Mouse (Mus musculus) cerebellum, postnatal 25 days (tissue): ENCODE measurements around the gene Gm6096.
A peak's percentile ranks its signal among the peaks of the same experiment; 100 is the strongest.

ENCODE experiments used
- DNase-seq, 2 experiments: peaks; one replicate each; pipeline ENCODE4 v3.0.0; 2021; ENCODE audit warnings: mixed read lengths in 2 of 2

The Gm6096 gene

DNA sequence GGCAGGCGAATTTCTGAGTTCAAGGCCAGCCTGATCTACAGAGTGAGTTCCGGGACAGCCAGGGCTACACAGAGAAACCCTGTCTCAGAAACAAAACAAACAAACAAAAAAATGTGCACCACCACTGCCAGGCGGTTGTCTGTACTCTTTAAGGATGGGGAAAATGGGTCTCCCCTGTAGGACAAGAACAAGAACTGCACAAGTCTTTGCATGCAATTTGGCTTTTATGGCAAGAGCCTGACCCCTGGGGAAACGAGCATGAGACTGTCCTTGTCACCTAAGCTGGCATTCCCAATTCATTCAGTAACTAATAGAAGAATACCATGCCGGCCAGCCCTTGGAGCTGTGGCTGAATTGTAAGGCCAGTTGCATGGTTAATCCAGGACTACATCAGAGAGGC, 15.2 kb upstream of the Gm6096 start:
- DNase-seq = no peak

DNA sequence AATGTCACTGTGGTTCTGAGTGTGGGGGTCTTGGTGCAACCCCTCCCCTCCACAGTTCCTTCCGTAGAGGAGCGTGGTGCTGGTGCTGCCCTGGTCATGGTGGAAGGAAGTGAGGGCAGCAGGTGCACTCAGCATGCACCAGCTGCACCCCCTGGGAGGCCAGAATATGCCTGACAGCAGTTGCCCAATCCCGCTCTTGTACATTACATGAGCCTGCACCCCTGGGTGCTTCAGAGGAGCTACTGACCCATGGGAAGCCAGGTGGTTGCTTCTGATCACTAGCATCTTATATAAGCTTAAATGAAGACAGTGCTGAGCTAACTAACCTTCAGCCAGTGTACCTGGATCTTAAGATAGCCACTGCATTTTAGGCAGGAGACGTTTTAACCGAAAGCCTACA, 12.8 kb upstream of the Gm6096 start:
- DNase-seq = peak; percentile 40 to 51

DNA sequence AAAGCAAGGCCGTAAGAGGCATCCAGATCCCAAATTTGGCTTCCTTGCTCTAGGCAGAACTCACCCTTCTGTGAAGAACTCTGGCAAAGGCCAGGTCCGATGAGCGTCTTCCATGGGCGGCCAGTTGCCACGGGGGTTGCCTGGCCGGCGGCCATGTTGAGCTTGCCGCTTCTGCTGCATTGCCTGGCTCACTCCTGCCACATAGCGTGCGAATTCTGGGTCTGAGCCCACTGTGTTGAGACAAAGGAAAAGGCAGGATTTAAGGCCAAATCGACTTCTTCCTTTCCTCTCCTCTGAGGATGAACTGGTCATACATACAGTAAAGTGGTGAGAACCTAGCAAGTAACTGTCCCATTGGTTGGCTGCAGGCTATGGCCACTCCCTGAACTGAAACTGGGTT, 8.7 kb upstream of the Gm6096 start:
- peak; percentile 83 to 90 for DNase-seq

DNA sequence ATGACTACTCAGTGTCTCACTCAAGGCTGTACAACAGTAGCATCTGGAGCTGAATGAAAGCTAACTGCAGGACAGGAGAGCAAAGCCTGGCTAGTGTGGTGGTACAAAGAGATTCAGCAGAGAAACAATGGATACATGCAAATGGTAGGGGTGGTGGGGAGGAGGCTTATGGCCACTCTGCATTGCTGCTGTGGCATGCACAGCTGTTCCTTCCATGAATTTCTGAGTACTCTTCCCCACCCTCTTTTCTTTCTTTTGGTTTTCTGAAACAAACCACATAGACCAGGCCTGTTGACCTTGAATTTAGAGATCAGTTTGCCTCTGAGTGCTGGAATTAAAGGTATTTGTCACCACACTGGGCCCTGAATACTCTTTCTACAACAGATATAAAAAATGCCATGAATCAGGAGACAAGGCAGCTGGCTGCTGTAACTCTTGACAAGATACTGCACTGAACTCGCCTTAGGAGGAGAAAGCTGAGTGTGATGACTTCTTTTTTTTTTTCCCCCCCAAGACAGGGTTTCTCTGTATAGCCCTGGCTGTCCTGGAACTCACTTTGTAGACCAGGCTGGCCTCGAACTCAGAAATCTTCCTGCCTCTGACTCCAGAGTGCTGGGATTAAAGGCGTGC, 3.9 kb upstream of the Gm6096 start:
- DNase-seq = no peak

DNA sequence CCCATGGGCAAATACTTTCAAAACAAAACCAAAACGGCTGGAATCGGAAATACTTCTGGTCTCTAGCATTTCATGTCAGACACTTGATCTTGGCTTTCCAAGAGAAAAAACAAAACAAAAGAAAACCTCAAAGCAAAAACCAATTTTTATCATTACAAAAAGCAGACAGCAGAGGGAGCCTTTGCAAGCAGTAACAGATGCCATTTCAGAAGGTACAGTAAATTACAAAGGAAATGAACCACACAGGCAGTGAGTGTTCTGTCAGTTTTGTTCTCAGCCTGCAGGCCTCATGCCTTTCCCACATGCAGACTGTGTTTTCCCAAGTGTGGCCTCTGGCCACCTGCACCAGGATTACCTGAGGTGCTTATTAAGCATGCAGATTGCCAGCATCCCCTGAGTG, 1.2 kb downstream of the Gm6096 start:
- no peak for DNase-seq

DNA sequence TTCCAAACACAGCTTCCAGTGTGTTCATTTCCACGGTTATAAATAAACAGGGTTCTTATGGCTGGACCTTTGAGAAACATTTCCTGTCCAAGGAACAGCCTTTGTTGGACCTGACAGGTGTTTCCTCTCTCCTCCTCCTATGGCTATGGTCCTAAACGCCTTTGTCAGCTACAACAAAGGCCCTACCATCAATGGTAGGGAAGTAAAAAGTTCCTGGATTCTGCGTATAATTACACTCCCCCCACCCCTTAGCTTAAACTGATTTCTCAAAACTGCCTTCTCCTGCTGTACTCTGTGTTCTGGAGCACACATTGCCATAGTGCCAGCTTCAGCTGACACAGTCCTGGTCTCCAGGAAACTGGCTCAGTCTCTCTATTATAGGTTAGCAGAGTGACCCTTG, 4.3 kb downstream of the Gm6096 start:
- no peak for DNase-seq

DNA sequence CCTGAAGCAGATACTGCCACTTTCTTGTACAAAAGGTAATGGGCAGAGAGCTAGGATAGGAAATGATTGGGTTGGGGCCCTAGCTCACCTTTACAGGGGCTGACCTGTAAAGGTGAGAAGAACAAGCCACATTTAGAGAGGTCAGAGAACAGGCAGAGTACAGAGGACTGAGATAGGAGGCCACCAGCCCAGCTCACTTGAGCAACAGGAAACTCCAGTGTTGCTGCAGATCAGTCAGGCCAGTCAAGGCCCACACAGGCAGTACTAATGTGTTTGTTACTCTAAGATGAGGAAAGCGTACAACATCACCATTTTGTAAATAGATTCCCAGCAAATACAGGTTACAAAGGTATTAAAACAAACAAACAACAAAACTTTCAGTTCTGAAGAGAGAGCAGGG, 5.1 kb downstream of the Gm6096 start:
- DNase-seq = no peak

DNA sequence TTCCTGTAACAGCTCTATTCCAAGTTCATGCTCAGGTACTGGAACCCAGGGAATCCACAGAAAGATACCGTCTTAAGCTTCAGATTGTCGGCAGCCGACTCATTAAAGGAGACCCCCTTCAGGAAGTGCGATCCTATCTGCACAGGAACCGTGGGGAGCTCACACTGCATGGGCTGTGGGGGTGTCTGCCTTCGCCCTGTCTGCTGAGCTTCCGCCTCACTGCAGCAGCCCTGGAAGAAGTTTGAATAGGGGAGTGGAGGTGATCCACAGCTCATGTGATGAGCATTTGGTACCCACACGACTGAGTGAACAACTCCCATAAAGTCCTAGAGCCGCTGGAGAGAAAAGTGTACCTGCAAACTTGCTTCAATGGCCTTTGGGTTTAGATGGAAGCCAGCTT, 6.4 kb downstream of the Gm6096 start:
- DNase-seq = no peak

DNA sequence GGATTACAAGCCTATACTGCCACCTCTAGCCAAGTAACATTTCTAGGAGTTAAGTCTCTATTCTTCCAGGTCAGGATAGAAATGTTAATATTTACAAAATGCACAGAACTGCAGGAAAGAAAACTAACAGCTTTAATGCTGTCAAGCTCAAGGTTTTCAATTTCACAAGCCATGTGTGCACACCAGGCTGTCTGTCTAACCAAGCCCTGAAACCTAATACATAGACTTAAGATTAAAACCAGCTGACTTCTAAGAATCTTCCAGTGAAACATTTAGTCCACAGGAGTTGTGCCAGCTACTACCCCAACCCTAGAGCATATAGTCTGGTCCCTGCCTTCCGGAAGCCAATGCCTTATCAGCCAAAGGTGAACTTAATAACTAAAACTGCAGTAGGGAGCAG, 7.6 kb downstream of the Gm6096 start:
- no peak for DNase-seq

DNA sequence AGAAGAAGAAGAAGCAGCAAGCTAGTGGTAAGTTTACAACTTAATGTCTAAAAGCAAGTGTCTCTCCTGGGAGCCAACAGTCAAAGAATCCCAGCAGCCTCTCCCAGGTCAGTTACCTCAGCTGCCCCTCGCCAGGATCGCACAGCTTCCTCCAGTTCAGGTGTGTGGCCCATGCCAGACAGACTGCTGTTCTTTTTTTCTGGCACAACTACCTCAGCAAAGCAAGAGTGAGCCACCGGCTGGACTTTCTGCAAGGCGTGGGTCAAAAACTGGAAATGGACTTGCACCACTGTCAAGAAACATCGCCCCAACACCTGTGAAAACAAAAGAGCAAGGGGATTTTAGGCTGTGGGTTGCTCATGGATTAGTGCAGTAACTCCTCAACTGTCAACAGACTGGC, 12.6 kb downstream of the Gm6096 start:
- no peak for DNase-seq

DNA sequence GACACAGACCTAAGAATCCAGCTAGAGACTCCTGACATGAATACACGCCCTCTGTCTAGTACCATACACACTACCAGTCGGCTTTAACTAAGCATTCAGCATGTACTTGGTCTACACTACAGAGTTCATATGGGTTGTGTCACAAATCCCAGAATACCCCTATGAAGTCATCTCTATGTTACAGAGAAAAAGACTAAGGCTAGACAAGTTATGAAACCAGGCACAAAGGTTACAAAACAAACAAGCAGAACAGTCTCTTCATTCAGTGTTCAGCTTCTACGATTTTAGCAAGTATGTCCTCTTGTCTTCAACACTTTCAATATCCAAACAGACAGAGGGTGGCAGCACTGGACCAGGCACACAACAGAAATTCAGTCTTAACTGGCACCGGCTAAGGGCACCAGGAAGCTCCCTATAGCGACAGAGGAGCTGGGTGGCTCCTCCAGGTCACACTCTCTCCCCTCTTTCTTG, 15.1 kb downstream of the Gm6096 start:
- DNase-seq = peak; percentile 64 to 81

DNA sequence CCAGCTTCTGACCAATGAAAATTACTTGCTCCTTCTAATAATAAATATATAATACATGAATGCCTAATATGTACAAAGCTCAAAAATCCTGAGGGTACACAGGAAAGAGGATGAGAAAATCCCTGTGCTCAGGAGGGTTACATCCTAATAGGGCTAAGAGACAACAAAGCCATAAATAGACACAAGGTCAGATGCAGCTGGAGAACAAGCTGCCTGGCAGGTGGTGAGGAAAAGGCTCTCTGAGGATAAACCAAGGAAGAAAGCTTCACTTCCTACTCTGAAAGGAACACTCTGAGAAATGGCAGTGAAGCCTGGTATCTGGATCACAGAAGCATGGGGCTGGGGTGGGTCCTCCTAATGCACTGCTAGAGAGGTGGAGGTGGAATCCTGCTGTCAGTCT, 15.6 kb downstream of the Gm6096 start:
- no peak for DNase-seq

DNA sequence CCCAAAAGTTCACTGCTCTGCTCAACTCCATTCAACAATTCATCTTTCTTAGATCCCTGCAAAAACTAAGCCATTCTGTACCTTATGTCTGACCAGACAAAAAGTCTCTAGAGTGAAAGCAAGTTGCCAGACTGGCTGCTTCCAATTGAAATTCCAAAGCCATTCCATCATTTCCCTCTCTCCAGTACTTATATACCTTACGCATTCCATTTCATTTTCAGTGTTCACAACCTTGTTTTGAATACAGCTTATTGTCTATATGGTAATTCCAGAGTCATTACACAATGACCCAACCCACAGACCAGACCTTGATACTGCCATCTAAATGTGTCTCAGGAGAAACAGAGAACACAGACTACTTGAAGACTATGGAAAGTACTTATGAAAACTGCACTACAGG, 17.6 kb downstream of the Gm6096 start:
- DNase-seq = no peak

DNA sequence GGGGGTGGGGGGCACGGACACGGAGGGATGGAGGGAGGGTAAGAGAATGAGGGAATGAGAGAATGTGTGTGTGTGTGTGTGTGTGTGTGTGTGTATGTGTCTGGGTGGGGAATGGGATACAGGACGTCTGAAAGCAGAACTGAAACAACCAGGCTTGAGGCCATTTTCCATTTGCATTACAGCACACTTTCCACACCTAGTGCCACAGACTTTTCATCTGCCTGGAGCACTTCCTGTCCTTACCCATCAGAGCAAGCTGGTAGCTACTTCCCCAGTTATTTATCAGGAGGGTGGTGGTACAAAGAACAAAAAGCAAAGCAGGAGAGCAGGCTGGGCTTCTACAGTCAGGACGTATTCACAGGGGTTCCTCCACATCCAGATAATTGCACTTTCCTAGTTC, 21.6 kb downstream of the Gm6096 start:
- DNase-seq = no peak

DNA sequence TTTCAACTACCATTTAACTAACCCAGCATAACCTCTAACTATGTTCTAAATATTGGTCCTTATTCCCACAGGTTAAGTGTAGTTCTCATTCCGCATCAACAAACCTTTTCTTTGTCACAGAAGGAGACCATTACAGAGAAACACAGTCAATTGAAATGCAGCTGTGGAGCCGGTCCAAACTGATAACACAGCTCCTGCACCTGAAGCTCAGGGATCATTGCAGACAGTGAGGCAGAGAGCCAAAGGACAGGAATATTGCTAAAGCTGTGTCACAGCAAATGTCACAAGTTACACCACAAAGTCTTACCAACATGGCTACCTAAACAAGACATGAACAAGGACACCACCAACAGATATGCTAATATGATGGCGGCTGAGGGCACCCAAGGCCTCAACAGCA, 25.2 kb downstream of the Gm6096 start:
- DNase-seq = no peak

DNA sequence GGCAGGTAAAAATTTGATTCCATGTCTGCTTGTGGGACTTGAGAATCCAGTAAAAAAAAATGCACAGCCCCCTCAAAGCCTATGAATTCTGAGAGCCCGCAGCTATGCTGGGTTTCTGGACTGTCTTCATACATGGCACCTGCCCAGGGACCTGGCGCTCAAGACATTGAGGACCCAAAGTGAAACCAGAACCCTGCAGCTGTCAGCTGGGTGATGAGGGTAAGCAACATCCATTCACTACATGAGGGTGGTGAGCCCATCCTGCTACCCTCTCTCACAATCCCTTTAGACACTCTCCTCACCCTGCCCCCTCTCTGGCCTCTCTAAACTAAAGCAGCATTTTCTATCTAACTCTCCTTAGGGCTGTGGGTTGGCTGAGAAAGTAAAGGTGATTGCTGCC, 26.8 kb downstream of the Gm6096 start:
- DNase-seq = peak in 1 of 2 experiments; percentile 14

DNA sequence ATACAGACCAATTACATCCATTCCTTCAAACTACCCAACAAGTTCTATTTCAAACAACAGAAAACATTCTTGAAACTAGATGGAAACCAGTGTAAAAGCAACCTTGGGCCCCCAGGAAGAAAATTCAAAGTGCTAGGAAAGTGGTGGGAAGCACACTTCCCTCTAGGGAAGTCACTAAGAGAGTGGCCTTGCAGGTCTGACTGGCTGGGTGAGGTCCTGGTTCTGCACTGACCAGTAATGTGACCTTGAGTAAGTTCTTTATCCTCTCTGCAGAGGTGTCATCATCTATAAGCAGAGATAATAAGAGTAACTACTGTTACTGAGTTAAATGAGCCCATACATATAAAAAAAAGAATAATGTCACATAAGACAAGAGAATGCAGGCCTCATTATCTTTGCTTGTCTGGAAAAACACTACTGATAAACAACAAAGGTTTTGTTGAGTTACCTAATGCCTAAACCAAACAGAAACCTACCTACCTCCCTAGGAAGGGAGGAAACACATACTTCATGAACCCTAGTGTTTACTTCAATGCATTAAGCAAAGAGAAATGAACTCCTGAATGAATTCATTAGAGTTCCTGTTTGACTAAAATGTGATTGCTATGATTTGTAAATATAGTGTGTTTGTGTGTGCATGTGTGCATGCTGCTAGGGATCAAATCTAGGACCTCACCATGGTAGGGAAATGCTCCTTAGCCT, 39.8 kb downstream of the Gm6096 start:
- no peak for DNase-seq

DNA sequence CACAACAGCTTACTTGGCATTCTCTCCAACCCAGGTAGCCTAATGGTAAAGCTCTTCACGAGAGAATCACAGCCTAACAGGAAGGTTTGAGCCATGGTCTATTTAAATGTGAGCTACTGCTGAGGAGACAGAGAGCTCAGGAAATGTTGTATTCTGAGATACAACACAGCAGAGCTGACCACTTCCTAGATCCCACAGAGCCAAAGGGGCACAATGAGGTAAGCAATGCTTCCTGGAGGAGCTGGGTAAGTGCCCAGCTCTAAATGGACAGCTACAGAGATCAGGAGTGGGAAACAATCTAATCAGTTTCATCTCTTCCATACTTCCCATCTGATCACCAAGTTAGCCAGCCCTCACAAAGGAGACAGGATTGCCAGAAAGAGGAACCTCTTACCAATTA, 40.4 kb downstream of the Gm6096 start:
- no peak for DNase-seq

DNA sequence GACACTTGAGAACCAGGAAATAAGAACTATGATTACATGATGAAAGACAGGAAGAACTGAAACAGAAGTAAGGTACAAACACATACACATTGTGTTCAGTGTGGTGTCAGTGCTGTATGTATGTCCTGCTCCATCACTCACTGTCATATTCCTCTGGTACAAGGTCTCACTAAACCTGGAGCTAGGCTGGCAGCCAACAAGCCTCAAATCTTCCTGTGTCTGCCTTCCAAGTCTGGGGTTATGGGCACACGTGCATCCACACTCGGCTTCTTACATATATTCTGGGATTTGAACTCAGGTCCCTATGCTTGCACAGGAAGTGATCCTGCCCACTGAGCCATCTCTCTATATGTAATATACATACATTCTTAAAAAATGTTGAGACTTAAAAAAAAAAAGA, 41.8 kb downstream of the Gm6096 start:
- DNase-seq = no peak

DNA sequence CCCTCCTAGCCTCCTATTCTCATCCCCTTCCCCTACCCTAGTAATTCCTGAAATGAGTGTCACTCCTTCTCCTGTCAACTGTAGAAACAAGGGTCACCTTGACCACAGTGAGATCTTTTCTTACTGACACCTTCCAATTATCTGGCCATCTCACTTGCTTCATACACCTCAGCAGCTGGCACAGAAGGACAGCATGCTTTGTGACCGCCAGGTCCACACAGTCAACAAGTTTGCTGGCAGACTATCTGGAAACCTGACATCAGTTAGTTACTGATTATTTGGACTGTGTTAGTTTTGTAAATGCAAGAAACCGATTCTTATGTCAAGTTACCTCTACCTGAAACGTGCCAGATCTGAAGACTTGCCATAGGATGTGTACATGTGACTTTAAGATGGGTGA, 45.3 kb downstream of the Gm6096 start:
- no peak for DNase-seq

DNA sequence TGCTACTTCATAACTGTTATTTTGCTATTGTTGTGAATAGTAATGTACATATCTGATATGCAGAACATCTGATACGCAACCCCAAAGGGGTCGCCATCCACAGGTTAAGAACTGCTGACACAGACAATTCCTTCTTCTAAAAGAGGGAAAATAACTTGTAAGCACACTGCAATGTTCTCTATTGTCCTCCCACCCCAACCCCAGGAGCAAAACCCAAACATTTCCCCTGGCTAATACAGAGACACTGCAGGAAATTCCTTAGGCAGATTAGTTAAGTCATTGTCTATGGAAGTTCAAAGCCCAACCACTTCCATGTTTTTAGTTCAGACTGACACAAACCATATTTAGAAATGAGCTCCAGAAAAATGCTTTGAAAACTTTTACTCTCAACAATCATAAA, 48.0 kb downstream of the Gm6096 start:
- no peak for DNase-seq
